ENCODE assay signal across 8 mouse cellular contexts in genomic region chr5:142463461-142464454, GRCm38 (mm10). TPM values are rescaled to one million over a fixed set of nuclear protein-coding genes. Genes with fewer than 3 reads are reported as not detected.
DNase-seq lines count a peak whose midpoint lies in the region; ATAC-seq lines count a peak whose summit lies in the region.

Gene Ap5z1 (plus strand): TSS chr5:142463944.

- peak; percentile 98 for DNase-seq in MN1 (ENCODE audit: low spot score)
- peak; percentile 95 for DNase-seq in cerebellum, adult 9-10 months
- DNase-seq in hindbrain, embryonic 10.5 days (ENCODE audit: low spot score): peak; percentile 97
- peak; percentile 82 to 91 for DNase-seq in layer of hippocampus, postnatal 10 days (ENCODE audit: low spot score in 2 of 2)
- DNase-seq in lung, postnatal 10 days: peak; percentile 97
- DNase-seq in ovary, postnatal 36 days (ENCODE audit: low spot score): peak; percentile 93
- peak; percentile 92 for DNase-seq in thymus, postnatal 25 days

- H3K4me1 ChIP-seq in hindbrain, embryonic 10.5 days (replicated peaks): peaks cover 21% of the 10 kb centered on the region

- no peaks in the 10 kb centered on the region for H3K9me3 ChIP-seq in hindbrain, embryonic 10.5 days

- peak; percentile 68 for ATAC-seq in frontal cortex, adult (ENCODE audit: low TSS enrichment)

- H3K27ac ChIP-seq in hindbrain, embryonic 10.5 days: peak within 1 kb of the TSS; percentile 92

- peak within 1 kb of the TSS; percentile 90 for H3K4me3 ChIP-seq in hindbrain, embryonic 10.5 days

- 2% methylated on average over 60 of the region's 60 CpGs for WGBS in hindbrain, embryonic 10.5 days

- H3K27me3 ChIP-seq in hindbrain, embryonic 10.5 days (ENCODE audit: insufficient read depth, poor library complexity, severe bottlenecking): no peaks in the 10 kb centered on the region

- H3K36me3 ChIP-seq in hindbrain, embryonic 10.5 days: peaks cover 52% of the 10 kb centered on the region

RNA-seq across cellular contexts. Expression of gene Ap5z1, which starts in this region (rescaled TPM):
- polyA plus RNA-seq in hindbrain, embryonic 10.5 days (2016; fragmentation: Nextera tagmentation; extraction: Ambion mirVana): 13.5 and 16.9 TPM in 2 replicates
- total RNA-seq in layer of hippocampus, postnatal 10 days (2021): 10 to 100 TPM; 19.7 to 20.8 TPM

Comparison
In these comparisons a context has a peak if more than half of its experiments do, and no peak if none do; other contexts are left out.
1. Peak in every context shown above with its lines: DNase-seq, ATAC-seq, H3K4me3 ChIP-seq and H3K27ac ChIP-seq.